Mouse (Mus musculus): ENCODE results near the gene Lpp.

Gene Lpp

GRCm38 (mm10) chr16:24839018-24839417 is 445.7 kb downstream of the Lpp start:
- no peak for DNase-seq (ENCODE audit: extremely low read depth, low read depth, low spot score)

GRCm38 (mm10) chr16:24840073-24840472 is 446.8 kb downstream of the Lpp start:
- DNase-seq (ENCODE audit: extremely low read depth, low read depth, low spot score): no peak

GRCm38 (mm10) chr16:24846141-24846540 is 452.8 kb downstream of the Lpp start:
- DNase-seq (ENCODE audit: extremely low read depth, low read depth, low spot score): no peak

- DNase-seq (ENCODE audit: extremely low read depth, low read depth, low spot score): no peak
Measured at GRCm38 (mm10) chr16:24859509-24860140, 466.3 kb downstream of the Lpp start.

GRCm38 (mm10) chr16:24860445-24860844 is 467.1 kb downstream of the Lpp start:
- no peak for DNase-seq (ENCODE audit: extremely low read depth, low read depth, low spot score)

- DNase-seq (ENCODE audit: extremely low read depth, low read depth, low spot score): no peak
Measured at GRCm38 (mm10) chr16:24861374-24861773, 468.1 kb downstream of the Lpp start.

GRCm38 (mm10) chr16:24874235-24874634 is 480.9 kb downstream of the Lpp start:
- DNase-seq (ENCODE audit: extremely low read depth, low read depth, low spot score): peak; percentile 10

- no peak for DNase-seq (ENCODE audit: extremely low read depth, low read depth, low spot score)
Measured at GRCm38 (mm10) chr16:24875661-24876060, 482.4 kb downstream of the Lpp start.

- DNase-seq (ENCODE audit: extremely low read depth, low read depth, low spot score): no peak
Measured at GRCm38 (mm10) chr16:24878977-24879376, 485.7 kb downstream of the Lpp start.

GRCm38 (mm10) chr16:24880698-24881097 is 487.4 kb downstream of the Lpp start:
- no peak for DNase-seq (ENCODE audit: extremely low read depth, low read depth, low spot score)

GRCm38 (mm10) chr16:24881981-24882775 is 488.9 kb downstream of the Lpp start:
- DNase-seq (ENCODE audit: extremely low read depth, low read depth, low spot score): no peak

- no peak for DNase-seq (ENCODE audit: extremely low read depth, low read depth, low spot score)
Measured at GRCm38 (mm10) chr16:24884017-24884416, 490.7 kb downstream of the Lpp start.

- no peak for DNase-seq (ENCODE audit: extremely low read depth, low read depth, low spot score)
Measured at GRCm38 (mm10) chr16:24886346-24886745, 493.0 kb downstream of the Lpp start.

GRCm38 (mm10) chr16:24886943-24887342 is 493.6 kb downstream of the Lpp start:
- no peak for DNase-seq (ENCODE audit: extremely low read depth, low read depth, low spot score)

GRCm38 (mm10) chr16:24891453-24891852 is 498.1 kb downstream of the Lpp start:
- no peak for DNase-seq (ENCODE audit: extremely low read depth, low read depth, low spot score)

GRCm38 (mm10) chr16:24895160-24895559 is 501.9 kb downstream of the Lpp start:
- DNase-seq (ENCODE audit: extremely low read depth, low read depth, low spot score): no peak

GRCm38 (mm10) chr16:24897641-24898040 is 504.3 kb downstream of the Lpp start:
- DNase-seq (ENCODE audit: extremely low read depth, low read depth, low spot score): no peak

- no peak for DNase-seq (ENCODE audit: extremely low read depth, low read depth, low spot score)
Measured at GRCm38 (mm10) chr16:24900241-24900796, 507.0 kb downstream of the Lpp start.

- no peak for DNase-seq (ENCODE audit: extremely low read depth, low read depth, low spot score)
Measured at GRCm38 (mm10) chr16:24901139-24901859, 508.0 kb downstream of the Lpp start.

- no peak for DNase-seq (ENCODE audit: extremely low read depth, low read depth, low spot score)
Measured at GRCm38 (mm10) chr16:24902111-24902510, 508.8 kb downstream of the Lpp start.

- DNase-seq (ENCODE audit: extremely low read depth, low read depth, low spot score): no peak
Measured at GRCm38 (mm10) chr16:24908926-24909325, 515.6 kb downstream of the Lpp start.
